Mouse (Mus musculus): Measurements from ENCODE around the gene Dusp27.
A peak's percentile ranks its signal among the peaks of the same experiment; 100 is the strongest.

DNA sequence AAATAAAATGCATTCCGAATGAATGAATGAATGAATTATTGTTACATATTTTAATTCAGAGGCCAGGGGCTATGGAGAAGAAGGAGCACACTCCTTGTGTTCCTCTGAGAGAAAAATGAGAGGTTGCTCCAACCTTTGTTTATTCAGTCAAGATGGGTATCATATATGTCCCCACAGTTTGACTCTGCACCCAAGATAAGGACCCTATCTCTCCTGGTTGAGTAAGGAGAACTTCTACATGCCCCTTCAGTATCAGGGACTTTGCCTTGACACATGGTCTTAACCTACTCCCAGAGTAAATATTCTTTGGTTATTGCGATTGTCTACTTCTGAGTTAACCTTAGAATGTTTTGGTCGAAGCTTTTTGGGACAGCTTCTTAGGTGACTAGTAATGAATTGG, 63.9 kb downstream of the Dusp27 start:
- TF ChIP-seq CTCF (IDR thresholded peaks at IDR 0.05; ENCODE audit: low read depth) (no peak), EP300 (IDR thresholded peaks at IDR 0.05; ENCODE audit: low read depth) (peak; percentile 60)
